ENCODE assay signal across 8 mouse cellular contexts in genomic region chr15:100227663-100228534, GRCm38 (mm10). TPM values are rescaled to one million over a fixed set of nuclear protein-coding genes. Genes with fewer than 3 reads are reported as not detected.
DNase-seq lines count a peak whose midpoint lies in the region; ATAC-seq and TF ChIP-seq lines count a peak whose summit lies in the region.

Gene Atf1 (plus strand): TSS chr15:100227819.

- TF ChIP-seq POLR2A in embryonic fibroblast, embryonic 13.5 days (IDR thresholded peaks at IDR 0.05; ENCODE audit: low read depth, low read length) = peak; percentile 34; the same call in 1 of the 2 replicates
- peak; percentile 92 for TF ChIP-seq POLR2A in myocyte (IDR thresholded peaks at IDR 0.05; ENCODE audit: insufficient read length, low read depth)

- WGBS in heart, embryonic 10.5 days = 1% methylated on average over 109 of the region's 133 CpGs
- WGBS in kidney, embryonic 14.5 days = under 1% methylated on average over 97 of the region's 133 CpGs
- under 1% methylated on average over 78 of the region's 133 CpGs for WGBS in liver, embryonic 11.5 days

- peaks cover 3% of the 10 kb centered on the region; the same call in 1 of the 2 replicates for H3K4me1 ChIP-seq in embryonic fibroblast, embryonic 13.5 days (ENCODE audit: control insufficient read depth, insufficient read depth, low read length)
- peaks cover 28% of the 10 kb centered on the region for H3K4me1 ChIP-seq in heart, embryonic 10.5 days
- H3K4me1 ChIP-seq in kidney, embryonic 14.5 days (ENCODE audit: control insufficient read depth, insufficient read depth, low read length) = peaks cover 9% of the 10 kb centered on the region; the same call in 1 of the 2 replicates
- peaks cover 24% of the 10 kb centered on the region for H3K4me1 ChIP-seq in liver, embryonic 11.5 days (replicated peaks; ENCODE audit: control insufficient read depth, insufficient read depth, low read length)

- no peaks in the 10 kb centered on the region for H3K27me3 ChIP-seq in heart, embryonic 10.5 days (ENCODE audit: insufficient read depth, poor library complexity, severe bottlenecking)
- no peaks in the 10 kb centered on the region for H3K27me3 ChIP-seq in kidney, embryonic 14.5 days (ENCODE audit: control insufficient read depth, insufficient read depth, low read length)
- no peaks in the 10 kb centered on the region for H3K27me3 ChIP-seq in liver, embryonic 11.5 days (replicated peaks; ENCODE audit: control insufficient read depth, insufficient read depth, low read length)
- no peaks in the 10 kb centered on the region for H3K27me3 ChIP-seq in myocyte (ENCODE audit: control insufficient read depth, insufficient read depth, insufficient read length)

- peak within 1 kb of the TSS; percentile 77 for H3K4me2 ChIP-seq in kidney, embryonic 14.5 days (replicated peaks; ENCODE audit: low read depth, low read length)
- H3K4me2 ChIP-seq in liver, embryonic 11.5 days = peak within 1 kb of the TSS; percentile 85
- H3K4me2 ChIP-seq in myocyte (ENCODE audit: low read depth) = peak within 1 kb of the TSS; percentile 85

- H3K79me2 ChIP-seq in myocyte (ENCODE audit: control insufficient read depth, insufficient read depth) = peaks cover 46% of the 10 kb centered on the region

- H3K9ac ChIP-seq in kidney, embryonic 14.5 days (ENCODE audit: low read depth, low read length) = peak within 1 kb of the TSS; percentile 99
- H3K9ac ChIP-seq in liver, embryonic 11.5 days (ENCODE audit: low read depth, low read length) = peak within 1 kb of the TSS; percentile 99

- H3K36me3 ChIP-seq in heart, embryonic 10.5 days = peaks cover 15% of the 10 kb centered on the region; the same call in 1 of the 2 replicates
- H3K36me3 ChIP-seq in kidney, embryonic 14.5 days (ENCODE audit: control insufficient read depth, insufficient read depth, low read length) = peaks cover under 1% of the 10 kb centered on the region; the same call in 1 of the 2 replicates
- peaks cover under 1% of the 10 kb centered on the region for H3K36me3 ChIP-seq in liver, embryonic 11.5 days (ENCODE audit: control insufficient read depth, insufficient read depth, low read length)
- peaks cover 3% of the 10 kb centered on the region for H3K36me3 ChIP-seq in myocyte (ENCODE audit: control insufficient read depth, insufficient read depth)

- peak within 1 kb of the TSS; percentile 100 for H3K27ac ChIP-seq in embryonic fibroblast, embryonic 13.5 days (ENCODE audit: insufficient read depth, low read length)
- peak within 1 kb of the TSS; percentile 100 for H3K27ac ChIP-seq in heart, embryonic 10.5 days
- peak within 1 kb of the TSS; percentile 100 for H3K27ac ChIP-seq in kidney, embryonic 14.5 days (ENCODE audit: low read depth, low read length)
- H3K27ac ChIP-seq in liver, embryonic 11.5 days (ENCODE audit: low read depth, low read length) = peak within 1 kb of the TSS; percentile 99

- peak within 1 kb of the TSS; percentile 93 for H3K4me3 ChIP-seq in embryonic fibroblast, embryonic 13.5 days (ENCODE audit: insufficient read depth, low read length)
- peak within 1 kb of the TSS; percentile 79 for H3K4me3 ChIP-seq in heart, embryonic 10.5 days
- peak within 1 kb of the TSS; percentile 86 for H3K4me3 ChIP-seq in kidney, embryonic 14.5 days (ENCODE audit: low read length)
- peak within 1 kb of the TSS; percentile 81 for H3K4me3 ChIP-seq in liver, embryonic 11.5 days (ENCODE audit: low read depth, low read length)
- peak within 1 kb of the TSS; percentile 42 for H3K4me3 ChIP-seq in myocyte

- H3ac ChIP-seq in myocyte (ENCODE audit: control insufficient read depth, insufficient read length) = peak within 1 kb of the TSS; percentile 98

- peak; percentile 93 for DNase-seq in CD4-positive helper T cell, adult 2 months (ENCODE audit: low read depth, low spot score)
- DNase-seq in brain, adult 2 months (ENCODE audit: low read depth, low spot score) = peak; percentile 95
- peak; percentile 93 for DNase-seq in heart, embryonic 10.5 days (ENCODE audit: low spot score)
- peak; percentile 94 for DNase-seq in liver, embryonic 11.5 days (ENCODE audit: low spot score)
- DNase-seq in spleen, postnatal 4 days (ENCODE audit: low spot score in 2 of 2) = peak; percentile 92 to 97

- ATAC-seq in kidney, embryonic 14.5 days (ENCODE audit: low FRiP score, low TSS enrichment) = peak; percentile 90
- ATAC-seq in liver, embryonic 11.5 days (replicated peaks; ENCODE audit: low FRiP score) = peak; percentile 72

- TF ChIP-seq CTCF in embryonic fibroblast, embryonic 13.5 days (IDR thresholded peaks at IDR 0.05; ENCODE audit: borderline replicate concordance, insufficient read depth, low read length) = no peak

- H3K9me3 ChIP-seq in heart, embryonic 10.5 days = peaks cover 9% of the 10 kb centered on the region
- peaks cover 8% of the 10 kb centered on the region; the same call in 1 of the 2 replicates for H3K9me3 ChIP-seq in kidney, embryonic 14.5 days (ENCODE audit: control insufficient read depth, low read length)
- H3K9me3 ChIP-seq in liver, embryonic 11.5 days (ENCODE audit: control insufficient read depth, low read length) = 0 out of 2 replicates have a peak, but pooled peaks cover 2% of the 10 kb centered on the region

TF ChIP-seq in myocyte, 11 proteins besides CTCF, POLR2A, EP300 and RAD21:
- TF ChIP-seq REST (IDR thresholded peaks at IDR 0.05; ENCODE audit: insufficient read depth, insufficient read length) (no peak), MAX (IDR thresholded peaks at IDR 0.05; ENCODE audit: low read depth) (no peak), TCF3 (IDR thresholded peaks at IDR 0.05; ENCODE audit: insufficient read length, low read depth) (peak; percentile 47), SRF (IDR thresholded peaks at IDR 0.05; ENCODE audit: control insufficient read depth, insufficient read length, low read depth) (no peak), MYOD1 (IDR thresholded peaks at IDR 0.05; ENCODE audit: control insufficient read depth in 1 of 3, insufficient read length in 2 of 3, low read depth in 2 of 3) (peak in 1 of 3 experiments; percentile 47), USF1 (IDR thresholded peaks at IDR 0.05; ENCODE audit: low read depth) (peak; percentile 88), POLR2AphosphoS2 (IDR thresholded peaks at IDR 0.05; ENCODE audit: insufficient read length, low read depth) (peak; percentile 97), MYOG (IDR thresholded peaks at IDR 0.05; ENCODE audit: control insufficient read depth in 1 of 3, insufficient read depth in 1 of 3, insufficient read length in 2 of 3, low read depth in 2 of 3) (peak in 1 of 3 experiments; percentile 43), E2F4 (IDR thresholded peaks at IDR 0.05; ENCODE audit: insufficient read depth) (peak; percentile 26)

RNA-seq across cellular contexts. Expression of gene Atf1, which starts in this region (rescaled TPM):
- 62.5 and 68.0 TPM in 2 replicates for polyA plus RNA-seq in embryonic fibroblast, embryonic 13.5 days (2011; ENCODE audit: insufficient read length, low read depth, missing spikeins)
- polyA plus RNA-seq in heart, embryonic 10.5 days (2016; fragmentation: Nextera tagmentation; extraction: Ambion mirVana) = 36.0 and 36.1 TPM in 2 replicates
- 48.4 and 57.8 TPM in 2 replicates for polyA plus RNA-seq in kidney, embryonic 14.5 days (2014; fragmentation: Nextera tagmentation; extraction: Ambion mirVana)
- polyA plus RNA-seq in liver, embryonic 11.5 days (2014; fragmentation: Nextera tagmentation; extraction: Ambion mirVana) = 62.9 and 65.3 TPM in 2 replicates
- 21.9 TPM for polyA plus RNA-seq in myocyte (2012; fragmentation: generic; extraction: Trizol)

Comparison
In these comparisons a context has a peak if more than half of its experiments do, and no peak if none do; other contexts are left out.
1. Peak in every context shown above with its lines: DNase-seq, ATAC-seq, H3K4me3 ChIP-seq and H3K27ac ChIP-seq.
2. H3K4me3 ChIP-seq: peak in every context shown above with its lines; median percentile 93 in embryonic fibroblast, embryonic 13.5 days; 86 in kidney, embryonic 14.5 days; 81 in liver, embryonic 11.5 days; 79 in heart, embryonic 10.5 days; 42 in myocyte.